Mouse (Mus musculus) erythroblast, adult 5-6 weeks (primary cell): Measurements from ENCODE around the gene Cwf19l1. TPM values are rescaled to one million over a fixed set of nuclear protein-coding genes. Genes with fewer than 3 reads are reported as not detected.
"Not testable (repeated sequence)": the region's sequence is repeated elsewhere in the genome, so short reads cannot be mapped to it uniquely, and the experiment has no call there.

ENCODE experiments used
- ATAC-seq: replicated peaks from 2 replicates; pipeline ENCODE4 v1.8.0; 2016; ENCODE audit warnings: moderate number of reproducible peaks, mild to moderate bottlenecking, moderate TSS enrichment, inconsistent platforms; ENCODE audit not compliant: poor library complexity, low FRiP score, severe bottlenecking
- total RNA-seq, 2 experiments: library from RNA; stranded (forward) in 1 of 2; stranded (reverse) in 1 of 2; fragments of 150-400 nt in 1 of 2; fragments of 200-764, 138-1000 nt in 1 of 2; gene quantifications; 2 replicates each; pipeline versions ENCODE4 v1.2.3 to v1.2.4; 2015 to 2017; ENCODE audit warnings: low replicate concordance in 2 of 2

Gene Cwf19l1
- total RNA-seq, 2 experiments from 2014 or later = 8.2 to 22.1 TPM

DNA sequence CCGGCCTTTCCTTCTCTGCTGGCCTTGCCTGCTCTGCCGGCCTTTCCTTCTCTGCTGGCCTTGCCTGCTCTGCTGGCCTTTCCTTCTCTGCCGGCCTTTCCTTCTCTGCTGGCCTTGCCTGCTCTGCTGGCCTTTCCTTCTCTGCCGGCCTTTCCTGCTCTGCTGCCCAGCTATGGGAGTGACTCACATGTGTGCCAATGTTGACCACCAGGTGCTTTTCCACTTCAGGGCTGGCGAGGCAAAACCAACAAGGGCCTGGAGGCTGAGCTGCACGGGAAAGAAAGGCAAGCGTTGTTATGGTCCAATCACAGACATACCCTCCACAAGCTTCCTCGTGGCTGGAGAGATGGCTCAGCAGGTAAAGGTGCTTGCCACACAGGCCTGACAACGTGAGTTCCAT is 15.0 kb downstream of the Cwf19l1 start:
- ATAC-seq = not testable (repeated sequence)

DNA sequence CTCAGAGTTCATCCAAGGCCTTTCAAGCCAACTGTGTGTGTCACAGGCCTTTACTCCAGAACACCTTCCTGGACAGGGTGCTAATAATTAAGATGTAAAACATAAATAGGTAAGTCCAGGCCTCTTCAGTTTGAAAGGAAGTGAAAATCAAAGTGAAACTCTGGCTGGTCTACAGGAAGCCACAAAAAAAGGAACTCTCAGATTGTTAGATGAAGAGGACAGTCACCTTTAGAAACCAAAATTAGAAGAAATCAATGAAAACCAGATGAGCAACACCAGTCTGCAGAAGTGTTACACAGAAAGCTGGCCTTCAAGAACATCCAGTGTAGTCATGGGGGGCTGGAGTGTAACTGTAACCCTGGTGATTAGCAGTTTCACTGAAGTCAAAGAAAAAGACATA is 17.9 kb downstream of the Cwf19l1 start:
- no peak for ATAC-seq

DNA sequence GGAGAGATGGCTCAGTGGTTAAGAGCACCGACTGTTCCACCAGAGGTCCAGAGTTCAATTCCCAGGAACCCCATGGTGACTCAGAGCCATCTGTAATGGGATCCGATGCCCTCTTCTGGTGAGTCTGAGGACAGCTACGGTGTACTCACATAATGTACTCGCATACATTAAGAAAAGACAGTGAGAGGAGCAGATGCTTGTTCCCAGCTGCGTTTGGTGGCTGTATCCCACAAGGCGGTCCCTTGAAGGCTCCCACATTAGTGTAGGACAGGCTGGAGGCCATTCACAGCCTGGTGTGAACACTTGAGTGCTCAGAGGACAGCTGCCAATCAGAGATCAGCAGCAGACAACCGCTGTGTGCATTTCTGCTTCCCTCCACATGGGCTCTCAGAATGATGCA is 24.0 kb downstream of the Cwf19l1 start:
- no peak for ATAC-seq

DNA sequence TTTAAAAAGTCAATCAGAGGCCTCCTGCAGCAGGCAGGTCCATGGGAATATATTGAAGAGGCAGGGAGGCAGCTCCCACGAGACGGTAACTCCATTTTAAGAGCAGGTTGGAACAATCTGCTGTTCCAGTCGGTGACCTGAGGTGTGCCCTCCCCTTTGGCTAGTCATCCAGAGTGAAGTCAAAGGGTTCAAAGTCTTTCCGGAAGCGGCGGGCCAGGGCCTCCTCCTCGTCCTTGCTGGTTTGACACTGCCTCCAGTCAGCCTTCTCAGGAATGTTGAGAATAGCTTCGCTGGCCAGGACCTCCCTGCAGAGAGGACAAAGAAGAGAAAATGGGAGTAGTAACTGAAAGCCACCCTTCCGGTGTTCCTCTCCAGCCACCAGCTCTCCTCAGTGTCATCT is 25.3 kb downstream of the Cwf19l1 start:
- ATAC-seq = no peak

DNA sequence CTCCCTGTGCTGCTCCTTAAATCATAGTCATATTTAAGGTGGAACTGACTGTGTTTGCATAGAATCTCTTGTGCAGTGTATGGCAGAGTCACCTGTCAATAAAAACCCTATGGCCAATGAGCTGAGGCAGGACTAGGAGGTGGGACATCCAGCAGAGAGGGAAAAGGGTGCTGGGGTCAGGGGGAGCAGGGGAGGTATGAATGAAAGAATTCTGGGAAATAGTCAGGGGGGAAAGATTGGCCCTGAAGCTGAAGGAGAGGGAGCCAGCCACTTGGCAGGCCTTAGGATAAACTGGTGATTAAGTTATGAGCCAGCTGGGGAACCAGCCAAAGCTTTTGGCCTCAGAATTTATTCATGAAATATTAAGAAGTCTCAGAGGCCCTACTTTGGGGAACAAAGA is 26.7 kb downstream of the Cwf19l1 start:
- no peak for ATAC-seq

DNA sequence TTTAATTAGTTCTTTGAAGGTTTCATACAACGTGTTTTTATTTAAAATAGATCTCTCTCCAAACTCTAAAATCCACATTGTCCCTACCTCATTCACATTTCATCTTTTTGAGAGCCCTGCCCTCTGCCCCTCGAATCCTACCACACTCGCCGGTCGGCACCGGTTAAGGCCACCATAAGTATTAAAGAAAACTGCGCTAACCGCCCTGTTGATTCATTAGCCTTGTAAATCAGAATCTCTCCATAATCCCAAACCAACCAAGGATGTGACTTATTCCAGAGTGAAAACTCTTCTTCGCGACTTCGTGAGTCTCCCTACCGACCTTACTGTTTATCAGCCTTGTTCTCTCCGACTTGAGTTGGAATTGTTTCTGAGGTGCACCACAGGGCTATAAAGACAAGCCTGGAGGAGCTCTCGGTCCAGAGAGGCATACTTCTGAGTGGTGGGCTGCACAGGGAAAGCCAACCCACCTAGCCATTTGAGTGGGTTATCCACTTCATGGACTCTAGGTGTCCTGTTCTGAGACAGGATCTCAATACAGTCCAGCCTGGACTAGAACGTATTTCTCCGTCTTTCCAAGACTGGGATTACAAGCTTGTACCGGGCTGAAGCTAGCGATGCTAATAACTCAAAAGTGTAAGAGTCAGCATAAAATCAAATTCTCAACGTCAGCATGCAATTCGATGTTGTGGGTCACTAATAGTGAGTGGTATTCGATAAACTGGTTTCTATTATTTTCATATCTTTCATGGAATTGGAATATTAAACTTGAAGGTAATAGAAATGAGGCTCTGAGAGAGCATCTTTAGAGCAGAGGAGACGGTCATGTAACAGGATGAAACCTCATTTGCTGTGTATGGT is 27.8 kb downstream of the Cwf19l1 start:
- peak; percentile 45 for ATAC-seq

DNA sequence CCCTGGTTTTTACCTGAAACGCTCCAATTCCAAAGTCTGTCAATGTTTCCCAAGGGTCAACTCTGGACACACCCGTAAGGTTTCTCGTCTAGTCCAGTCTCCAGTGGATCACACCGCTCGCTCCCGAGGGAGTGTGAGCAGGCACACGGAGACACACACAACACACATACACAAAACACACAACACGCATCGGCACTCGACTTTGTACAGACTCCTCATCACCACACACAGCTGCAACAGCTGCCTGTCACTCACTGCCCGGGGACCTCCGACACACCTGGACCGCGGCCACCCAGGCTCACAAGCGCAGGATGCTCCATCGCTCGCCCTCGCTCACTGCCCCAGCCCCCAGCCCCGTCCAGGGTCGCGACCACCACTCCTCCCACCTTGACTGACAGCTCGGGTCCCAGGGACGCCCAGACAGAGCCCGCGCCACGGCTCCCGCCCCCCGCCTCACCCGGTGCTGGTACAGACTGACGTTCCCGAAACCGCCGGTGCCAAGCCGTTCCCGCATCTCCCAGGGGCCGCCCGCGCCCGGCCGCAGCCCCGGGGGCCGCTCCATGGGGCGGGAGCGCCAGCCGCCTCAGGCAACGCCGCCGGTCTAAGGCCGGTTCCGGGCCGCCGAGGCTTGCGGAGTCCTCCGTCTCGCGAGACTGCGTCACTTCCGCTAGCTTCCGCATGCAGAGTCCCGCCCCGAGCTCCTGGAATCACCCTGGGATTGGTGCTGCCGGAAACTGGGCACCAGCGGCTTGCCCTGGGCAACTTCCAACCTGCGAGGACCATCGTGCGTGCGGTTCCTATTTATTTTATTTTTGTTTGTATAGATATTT is 28.6 kb downstream of the Cwf19l1 start, which contains the start of gene Chuk:
Gene Chuk, minus strand, starts transcription at position 650 of the 830 bp plus-strand sequence.
- ATAC-seq = peak; percentile 98

DNA sequence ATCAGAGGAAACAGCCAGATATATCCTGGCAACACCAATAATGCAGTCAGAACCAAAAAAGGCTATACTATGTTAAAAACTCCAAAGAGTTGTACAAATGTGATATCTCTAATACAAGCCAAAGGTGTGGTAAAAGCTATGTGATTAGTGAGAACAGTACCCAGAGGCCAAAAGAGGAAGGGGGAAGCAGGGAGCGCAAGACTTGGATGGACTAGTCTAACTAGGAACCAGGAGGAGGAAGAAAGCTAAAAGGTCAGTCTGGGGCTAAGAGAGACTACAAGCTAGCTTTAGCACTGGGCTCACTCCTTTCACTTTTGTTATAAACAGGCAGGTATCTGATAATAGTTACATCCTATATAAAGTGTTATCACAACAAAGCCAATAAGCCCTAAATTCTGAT is 31.3 kb downstream of the Cwf19l1 start:
- ATAC-seq = no peak

DNA sequence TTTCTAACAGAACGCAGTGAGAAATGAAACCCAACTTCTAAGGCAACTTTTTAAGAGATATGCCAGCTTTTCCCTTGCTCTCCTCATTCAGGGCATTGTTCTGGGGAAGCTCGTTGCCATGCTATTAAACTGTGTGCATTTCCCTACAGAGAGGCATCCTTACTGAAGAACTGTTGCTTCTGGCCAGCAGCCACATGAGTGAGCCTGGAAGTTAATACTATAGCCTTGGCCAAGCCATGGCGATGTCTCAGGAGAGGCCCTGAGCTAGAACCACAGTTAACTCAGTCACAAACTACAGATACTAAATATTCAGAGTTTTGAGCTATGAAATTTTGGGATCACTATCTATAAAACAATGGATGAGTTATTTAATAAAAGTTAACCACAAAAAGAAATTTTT is 32.7 kb downstream of the Cwf19l1 start:
- ATAC-seq = no peak

DNA sequence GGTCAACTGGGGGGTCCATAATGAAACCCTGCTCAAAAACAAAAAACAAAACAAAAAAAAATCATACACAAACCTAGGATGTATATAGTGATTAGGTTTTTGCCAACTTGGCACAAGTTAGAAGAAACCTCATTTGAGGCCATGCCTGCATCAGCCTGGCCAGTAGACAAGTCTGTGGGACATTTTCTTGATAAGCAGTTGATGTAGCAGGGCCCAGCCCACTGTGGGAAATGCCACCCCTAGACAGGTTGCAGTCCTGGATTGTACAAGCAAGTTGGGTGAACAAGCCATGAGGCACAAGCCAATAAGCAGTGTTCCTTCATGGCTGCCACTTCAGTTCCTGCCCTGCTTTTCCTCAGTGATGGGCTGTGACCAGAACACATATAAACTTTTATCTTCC is 34.8 kb downstream of the Cwf19l1 start:
- ATAC-seq = no peak

DNA sequence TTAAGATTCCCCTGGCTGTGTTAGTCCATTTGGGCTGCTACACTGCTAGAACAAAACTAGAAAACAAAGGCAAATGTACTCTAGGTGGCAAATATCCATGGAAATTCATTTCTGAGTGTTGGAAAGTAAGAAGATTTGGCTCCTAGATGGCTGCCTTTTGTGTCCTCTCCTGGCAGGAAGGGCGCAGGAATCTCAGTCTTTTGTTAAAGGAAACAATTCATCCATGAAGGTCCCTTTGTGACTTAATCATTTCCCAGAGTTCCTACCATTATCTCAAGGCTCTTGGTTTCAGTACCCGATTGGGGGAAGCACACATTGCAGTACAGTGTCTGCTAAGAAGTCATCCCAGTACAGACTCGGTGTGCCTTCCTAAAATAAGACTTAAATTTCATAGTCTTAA is 49.4 kb downstream of the Cwf19l1 start:
- ATAC-seq = no peak

DNA sequence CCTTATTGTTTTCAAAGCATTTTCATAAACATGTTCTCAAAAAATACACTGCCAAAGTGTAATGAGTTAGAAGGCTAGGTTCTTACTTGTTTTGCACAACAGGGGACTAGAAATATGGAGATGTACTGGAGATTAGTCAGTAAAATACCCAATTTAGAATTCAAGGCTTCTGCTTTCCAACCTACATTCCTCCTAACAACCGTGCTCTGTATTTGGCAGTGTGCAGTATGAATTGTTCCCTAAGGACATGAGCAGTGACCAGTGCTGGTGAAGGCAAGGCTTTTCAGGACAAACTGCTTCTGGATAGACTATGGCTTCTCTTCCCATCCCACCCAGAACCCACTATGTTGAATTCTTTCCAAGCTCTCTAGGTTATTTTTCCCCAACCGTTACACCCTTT is 54.8 kb downstream of the Cwf19l1 start:
- no peak for ATAC-seq

DNA sequence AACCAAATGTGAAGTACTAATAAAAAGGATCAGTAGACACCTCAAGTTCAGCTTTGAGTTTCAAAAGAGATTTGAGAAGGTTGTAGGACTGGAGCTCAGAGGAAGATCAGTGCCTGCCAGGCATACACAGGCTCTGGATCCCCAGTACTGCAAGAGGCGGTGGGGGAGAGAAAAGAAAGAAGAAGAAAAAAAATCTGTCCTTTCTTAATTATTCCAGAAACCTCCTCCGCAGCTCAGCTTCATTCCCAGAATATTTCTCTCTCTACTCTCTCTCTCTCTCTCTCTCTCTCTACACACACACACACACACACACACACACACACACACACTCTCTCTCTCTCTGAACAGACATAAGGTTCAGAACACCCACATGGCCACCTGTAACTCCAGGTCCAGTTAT is 55.7 kb downstream of the Cwf19l1 start:
- no peak for ATAC-seq

DNA sequence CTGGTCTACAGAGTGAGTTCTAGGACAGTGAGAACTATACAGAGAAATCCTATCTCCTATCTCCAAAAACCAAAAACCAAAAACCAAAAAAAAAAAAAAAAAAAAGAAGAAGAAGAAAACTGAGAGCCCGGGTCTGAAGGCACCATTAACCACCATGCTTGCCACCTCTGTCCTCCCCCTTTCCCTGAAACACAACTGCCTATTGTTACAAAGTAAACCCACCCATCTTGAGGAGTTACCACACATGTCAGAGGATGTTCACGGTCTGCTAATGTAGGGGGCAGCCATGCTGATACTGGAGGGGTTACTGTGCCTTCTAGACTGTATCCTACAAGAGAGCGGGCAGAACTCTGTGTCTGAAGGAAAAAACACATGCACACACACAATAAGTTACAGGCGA is 58.7 kb downstream of the Cwf19l1 start:
- no peak for ATAC-seq

DNA sequence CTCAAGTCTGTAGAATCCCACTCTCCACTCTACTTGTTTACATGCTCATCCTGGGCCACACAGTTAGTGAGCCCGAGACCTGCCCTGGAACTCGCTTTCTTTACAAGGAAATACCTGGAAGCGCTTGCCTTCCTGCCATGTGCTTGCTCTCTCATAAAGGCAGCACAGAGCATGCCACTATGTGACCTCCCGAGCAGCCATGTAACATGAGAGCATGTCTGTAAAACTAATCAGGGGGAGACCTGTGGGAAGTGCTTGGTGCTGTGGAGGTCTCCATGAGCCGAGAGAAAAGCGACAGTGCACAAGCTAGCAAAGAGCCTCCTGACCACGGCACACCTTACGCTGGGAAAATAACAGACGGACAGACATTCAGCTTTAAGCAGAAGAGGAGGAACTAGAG is 59.2 kb downstream of the Cwf19l1 start:
- ATAC-seq = no peak

DNA sequence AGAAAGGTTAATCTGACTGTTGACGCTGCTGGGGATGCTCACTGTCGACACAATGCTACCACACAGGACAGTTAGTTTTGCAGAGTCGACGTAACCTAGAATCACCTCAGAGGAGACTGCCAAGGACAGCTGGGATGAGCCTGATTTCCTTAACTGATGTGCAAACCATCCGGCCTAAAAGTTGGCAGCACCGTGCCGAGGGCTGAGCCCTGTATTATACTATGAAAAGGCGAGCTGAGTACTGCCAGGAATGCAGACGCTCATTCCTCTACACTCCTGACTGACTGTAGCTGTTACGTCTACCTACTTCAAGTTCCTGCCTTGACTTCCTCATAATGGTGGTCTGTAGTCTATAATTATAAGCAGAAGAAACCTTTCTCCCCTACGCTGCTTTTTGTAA is 60.7 kb downstream of the Cwf19l1 start:
- ATAC-seq = no peak

DNA sequence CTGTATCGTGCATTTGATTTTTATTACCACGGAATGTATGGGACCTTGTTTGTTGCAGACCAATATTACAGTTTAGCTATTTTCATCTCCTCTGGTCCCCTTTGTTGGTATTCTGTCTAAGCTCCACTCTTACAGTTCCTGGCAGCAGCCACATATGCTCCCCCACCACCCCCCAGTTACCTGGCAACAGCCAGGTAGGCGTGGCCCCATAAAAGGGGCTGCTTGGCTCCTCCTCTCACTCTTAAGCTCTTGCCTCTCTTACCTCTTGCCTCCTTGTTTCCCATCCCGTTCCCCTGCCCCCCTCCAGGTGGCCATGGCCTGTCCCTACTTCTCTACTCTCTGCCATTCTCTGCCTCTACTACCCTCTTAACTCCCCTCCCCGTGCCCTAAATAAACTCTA is 64.5 kb downstream of the Cwf19l1 start:
- ATAC-seq = no peak

DNA sequence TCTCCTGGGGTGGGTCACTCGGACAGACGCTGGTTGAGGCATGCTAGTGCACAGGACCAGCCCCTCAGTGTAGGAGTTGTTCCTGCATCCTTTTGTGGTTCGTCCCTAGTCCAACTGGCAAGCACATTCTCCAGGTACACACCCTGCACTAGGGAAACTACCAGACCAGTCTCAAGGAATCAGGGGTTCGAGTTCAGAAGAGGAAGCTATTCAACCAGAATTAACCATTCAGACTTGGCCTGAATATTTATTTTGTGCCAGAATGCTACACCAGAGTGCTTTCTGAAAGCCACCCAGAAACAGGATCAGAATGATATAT is 65.8 kb downstream of the Cwf19l1 start:
- no peak for ATAC-seq

DNA sequence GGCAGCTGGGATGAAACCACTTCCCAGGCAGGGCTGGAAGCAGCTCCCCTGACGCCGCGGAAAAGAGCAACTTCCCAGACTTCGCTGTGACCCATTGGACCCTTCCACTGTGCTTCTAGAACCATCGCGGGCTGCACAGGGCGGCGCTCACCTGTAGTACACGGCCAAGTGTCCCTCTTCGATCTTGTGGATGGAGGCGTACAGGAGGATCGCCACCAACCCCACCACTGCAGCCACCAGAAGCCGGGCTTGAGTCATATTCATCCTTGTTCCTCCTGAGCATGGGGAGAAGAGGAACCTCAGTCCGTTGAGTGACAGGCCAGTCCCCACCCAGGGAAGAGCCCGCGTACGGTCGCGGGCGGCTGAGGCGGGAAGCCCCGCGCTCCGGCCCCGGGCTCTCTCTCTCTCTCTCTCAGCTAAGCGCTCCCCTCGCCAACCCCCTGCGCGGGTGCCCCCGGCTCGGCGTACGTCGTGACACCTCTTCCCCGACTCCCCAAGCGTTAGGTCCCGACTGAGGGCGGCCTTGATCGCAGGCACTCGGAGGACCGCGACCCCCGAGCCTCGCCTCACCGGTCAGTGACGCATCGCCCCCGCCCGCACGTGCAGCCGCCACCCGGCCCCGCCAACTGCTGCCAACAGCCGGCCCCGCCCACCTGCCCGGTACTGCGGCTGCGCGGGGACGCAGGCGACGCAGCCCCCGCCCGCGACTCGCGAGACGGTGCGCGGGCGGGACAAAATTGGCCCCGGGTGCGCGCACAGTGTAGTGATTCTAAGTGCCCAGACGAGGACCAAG is 66.4 kb downstream of the Cwf19l1 start, which contains the start of gene Erlin1:
Gene Erlin1, minus strand, starts transcription at position 665 of the 793 bp plus-strand sequence.
- ATAC-seq = peak; percentile 88

DNA sequence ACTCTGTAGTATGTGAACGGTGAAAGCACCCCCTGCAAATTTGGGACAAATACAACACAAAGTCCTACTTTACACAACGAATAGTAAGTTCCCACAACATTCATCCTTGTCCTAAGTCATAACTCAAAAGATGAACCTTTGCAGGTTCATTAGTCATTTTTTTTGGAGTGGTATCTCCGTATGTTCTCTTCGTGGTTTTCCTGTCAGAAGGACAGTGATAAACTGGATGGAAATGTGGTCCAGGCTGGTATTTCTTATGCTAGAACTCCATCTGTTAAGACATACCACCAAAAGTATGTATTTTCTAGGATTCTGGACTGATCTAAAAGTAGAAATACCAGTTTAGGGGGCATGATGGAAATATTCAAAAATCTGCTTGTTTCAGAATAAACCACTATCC is 67.4 kb downstream of the Cwf19l1 start:
- ATAC-seq = no peak
